Mouse (Mus musculus) ES-CJ7 (cell line): ENCODE results near the gene Tmem97.
"Not testable (repeated sequence)": the region's sequence is repeated elsewhere in the genome, so short reads cannot be mapped to it uniquely, and the experiment has no call there.

ENCODE experiments used
- DNase-seq: peaks from one replicate; pipeline ENCODE4 v3.0.0; 2011; ENCODE audit warnings: low read depth, low spot score

The Tmem97 gene

DNA sequence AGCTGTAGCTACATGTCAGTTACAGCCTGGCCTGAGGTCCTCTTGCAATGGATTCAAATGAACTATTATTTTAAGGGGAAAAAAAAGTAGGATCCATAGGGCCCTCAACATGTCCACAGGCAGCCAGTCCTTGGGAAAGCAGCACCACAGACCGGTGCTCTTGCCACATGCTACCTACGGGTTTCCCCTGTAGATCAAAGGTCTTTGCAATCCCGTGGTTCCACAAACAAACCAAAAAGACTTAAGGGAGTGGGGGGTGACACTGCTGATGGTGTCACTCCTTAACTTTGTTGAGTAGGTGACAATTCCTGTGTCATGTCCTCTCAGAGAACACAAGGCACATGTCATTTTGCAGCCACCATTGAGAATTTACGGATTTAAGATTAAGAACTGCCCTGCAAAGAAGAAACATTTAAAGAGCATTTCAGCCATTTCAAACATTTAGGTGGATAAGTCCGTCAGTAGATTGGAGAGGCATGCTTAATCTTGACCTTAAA lies 1.0 kb downstream of the Tmem97 start:
- no peak for DNase-seq

DNA sequence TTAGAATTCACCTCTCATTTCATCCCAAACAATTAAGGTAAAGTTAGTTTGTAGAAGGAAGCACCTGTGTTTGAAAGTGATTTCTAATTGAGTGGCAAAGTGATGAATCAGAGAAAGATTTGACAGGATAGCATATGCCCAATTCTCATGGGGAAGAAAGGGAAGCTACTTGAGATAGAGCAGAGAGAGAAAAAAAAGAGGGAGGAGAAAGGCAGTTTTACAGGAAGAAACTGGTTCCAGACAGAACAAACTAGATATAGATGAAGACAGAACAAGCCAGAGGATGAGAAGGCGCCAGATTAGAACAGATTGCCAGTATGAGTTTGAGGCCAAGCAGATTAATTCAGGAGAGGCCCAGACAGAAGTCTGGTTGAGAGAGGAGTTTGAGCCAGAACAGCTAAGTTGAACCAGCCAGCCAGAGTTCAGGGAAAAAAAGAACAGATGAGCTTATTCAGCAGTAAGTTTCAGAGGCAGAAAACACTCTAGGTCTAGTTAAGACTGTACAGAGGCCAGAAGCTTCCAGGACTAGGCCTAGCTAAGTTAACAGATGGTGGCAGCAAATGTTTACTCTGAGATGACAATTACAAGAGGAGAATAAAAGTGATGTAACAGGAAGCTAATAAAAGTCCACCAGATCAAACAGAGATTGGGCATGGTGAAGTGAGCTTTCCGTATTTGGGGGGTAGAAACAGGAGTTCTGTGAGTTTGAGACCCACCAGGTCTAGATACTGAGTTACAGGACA lies 2.7 kb downstream of the Tmem97 start:
- DNase-seq = no peak

DNA sequence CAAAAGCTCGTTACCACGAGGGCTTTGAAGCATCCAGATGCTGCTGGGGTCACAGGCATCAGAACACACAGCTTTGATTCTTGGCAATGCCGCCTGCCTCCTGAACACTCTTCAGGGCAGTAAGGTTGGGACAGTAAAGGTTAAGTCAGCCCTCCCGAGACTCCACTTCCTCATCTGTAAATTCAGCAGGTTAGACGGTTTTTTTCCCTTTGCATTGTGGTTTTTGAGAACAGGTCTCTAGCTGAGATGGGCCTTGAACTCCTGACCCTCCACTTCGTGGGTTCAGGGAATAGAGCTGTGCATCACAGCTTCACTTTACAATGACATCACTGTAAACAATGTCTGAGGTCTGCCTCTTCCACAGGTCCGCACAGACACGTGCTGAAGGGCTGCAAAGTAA lies 5.4 kb downstream of the Tmem97 start:
- no peak for DNase-seq

DNA sequence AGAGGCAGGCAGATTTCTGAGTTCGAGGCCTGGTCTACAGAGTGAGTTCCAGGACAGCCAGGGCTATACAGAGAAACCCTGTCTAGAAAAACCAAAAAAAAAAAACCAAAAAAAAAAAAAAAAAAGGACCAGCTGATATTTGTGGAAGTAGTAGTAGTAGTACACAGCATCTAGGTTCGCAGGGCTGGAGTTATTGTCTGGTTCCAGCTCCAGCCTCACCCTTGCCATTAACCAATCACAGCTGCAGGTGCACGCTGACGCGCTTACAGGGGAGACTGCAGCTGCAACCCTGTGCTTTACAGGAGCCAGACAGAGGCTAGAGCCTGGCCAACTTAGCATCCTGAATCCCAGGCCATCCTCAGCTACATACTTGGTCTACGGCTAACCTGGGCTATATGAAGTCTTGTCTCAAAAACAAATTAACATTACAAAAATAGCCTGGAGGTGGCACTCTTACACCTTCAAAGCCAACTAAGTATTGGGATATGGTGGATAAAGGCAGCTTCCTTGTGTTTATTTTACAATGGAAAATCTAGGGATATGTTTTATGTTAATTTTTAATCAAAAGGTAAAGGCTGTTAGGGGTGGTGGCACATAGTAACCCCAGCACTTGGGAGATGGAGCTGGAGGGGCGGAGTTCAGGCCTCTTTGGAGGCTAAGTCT lies 6.0 kb downstream of the Tmem97 start:
- no peak for DNase-seq

DNA sequence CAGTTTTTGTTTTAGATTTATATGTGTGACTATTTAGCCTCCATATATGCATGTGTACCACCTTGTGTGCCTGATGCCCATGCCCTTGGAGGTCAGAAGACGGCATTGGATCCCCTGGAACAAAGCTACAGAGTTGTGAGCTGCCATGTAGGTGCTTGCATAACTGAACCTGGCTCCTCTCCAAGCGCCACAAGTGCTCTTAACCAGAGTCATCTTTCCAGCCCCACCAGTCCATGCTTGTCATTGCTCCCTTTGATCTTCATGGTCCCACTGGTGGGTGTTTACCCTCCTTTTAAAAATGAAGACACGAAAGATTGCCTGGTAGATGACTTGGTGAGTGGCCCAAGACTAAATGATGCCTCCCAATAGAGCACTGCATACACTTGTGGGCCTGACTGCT lies 10.2 kb downstream of the Tmem97 start:
- no peak for DNase-seq

DNA sequence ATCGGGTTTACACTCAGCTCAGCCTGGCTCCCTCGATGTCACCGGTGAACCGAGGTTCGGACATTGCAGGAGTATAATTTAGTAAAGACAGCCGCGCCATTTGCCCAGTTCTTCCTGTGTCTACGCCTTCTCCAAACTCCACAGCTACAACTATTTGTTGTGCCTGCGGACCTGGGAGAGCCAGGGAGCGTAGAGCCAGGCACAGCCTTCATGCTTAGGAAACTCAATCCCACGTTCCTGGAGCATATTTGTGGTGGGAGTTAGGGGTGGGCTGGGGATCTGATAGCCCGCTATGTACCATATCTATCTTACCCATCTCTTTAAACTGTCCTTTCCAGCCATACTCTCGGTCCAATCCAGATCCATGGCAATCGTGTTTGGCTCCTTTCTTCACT lies 13.9 kb downstream of the Tmem97 start:
- no peak for DNase-seq

DNA sequence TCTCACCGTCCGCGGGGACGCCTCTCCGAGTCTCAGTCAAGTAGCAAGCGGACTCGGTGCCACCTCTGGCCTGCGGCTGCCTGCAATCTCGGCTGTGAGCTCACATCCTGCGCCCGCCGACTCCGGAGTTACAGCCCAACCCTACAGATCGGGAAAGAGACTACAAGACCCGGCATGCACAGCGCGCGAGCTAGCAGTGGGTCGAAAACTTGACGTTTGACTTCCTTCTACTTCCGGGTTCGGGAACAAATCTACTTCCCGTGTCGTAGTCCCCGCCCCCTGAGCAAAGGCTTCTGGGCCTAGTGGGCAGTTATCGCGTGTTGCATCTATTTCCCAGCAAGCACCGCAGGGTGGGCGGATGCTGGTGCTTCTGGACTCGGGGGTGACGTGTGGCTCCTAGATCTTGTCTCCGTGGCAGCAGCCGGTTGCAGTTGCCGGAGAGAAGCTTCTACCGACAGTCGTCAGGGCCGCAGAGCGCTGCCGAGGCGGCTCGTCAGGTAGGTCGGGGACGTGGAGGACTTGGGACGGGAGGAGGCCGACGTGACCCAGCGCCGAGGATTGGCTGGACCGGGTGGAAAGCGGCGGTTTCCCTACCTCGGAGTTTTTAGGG lies 14.4 kb downstream of the Tmem97 start, which contains the start of the genes Tnfaip1 and Ift20:
Tnfaip1 (minus strand) TSS at position 253 of the 610 bp plus-strand sequence.
Ift20 (plus strand) TSS at position 282 of the 610 bp plus-strand sequence.
- peak; percentile 100 for DNase-seq

DNA sequence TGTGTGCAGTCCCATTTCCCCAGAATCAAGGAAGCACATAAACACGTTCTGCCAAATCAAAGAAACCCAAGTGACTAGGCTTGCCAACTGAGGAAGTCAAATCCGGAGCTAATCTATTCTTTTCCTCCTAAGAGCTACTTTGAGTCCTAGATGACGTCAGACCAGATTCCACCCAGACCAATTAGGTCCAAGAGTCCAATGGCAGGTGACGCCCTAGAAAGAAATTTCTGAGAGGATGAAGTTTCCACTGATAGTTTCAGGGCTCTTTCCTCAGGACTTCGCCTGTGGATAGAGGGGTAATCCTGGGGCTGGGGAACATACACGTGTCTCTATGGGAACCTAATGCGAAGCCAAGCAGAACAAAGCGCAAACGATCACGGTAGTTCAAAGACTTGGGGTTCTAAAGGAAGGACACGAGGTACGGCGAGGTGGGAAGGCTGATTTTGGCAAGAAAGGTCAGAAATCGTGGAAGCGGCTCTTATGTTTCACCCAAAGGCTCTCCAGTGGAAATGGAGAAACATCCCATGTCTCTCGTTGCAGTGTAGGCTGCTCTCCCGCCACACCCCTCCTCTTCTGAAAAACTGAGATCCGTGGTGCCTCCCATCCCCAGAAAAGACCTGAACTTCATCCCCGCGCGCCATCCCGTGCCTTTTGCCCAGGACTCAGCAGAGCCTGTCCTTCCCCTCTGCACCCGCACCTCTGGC lies 15.0 kb downstream of the Tmem97 start:
- peak; percentile 77 for DNase-seq

DNA sequence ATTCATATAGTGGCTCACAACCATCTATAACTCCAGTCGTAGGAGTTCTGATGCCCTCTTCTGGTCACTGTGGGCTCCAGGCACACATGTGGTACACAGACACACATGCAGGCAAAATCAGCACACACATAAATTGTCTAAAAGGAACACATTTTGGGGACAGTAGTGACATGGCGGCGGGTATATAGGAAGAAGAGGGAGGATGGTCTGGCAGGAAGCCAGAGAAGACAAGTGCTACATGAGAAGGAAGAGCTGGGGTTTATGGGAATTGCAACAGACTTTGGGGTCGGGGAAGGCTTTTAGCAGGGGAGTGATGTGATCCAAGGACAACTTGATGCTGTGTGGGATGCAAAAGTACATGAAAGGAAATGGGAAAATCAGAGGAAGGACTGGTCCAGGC lies 16.1 kb downstream of the Tmem97 start:
- no peak for DNase-seq

DNA sequence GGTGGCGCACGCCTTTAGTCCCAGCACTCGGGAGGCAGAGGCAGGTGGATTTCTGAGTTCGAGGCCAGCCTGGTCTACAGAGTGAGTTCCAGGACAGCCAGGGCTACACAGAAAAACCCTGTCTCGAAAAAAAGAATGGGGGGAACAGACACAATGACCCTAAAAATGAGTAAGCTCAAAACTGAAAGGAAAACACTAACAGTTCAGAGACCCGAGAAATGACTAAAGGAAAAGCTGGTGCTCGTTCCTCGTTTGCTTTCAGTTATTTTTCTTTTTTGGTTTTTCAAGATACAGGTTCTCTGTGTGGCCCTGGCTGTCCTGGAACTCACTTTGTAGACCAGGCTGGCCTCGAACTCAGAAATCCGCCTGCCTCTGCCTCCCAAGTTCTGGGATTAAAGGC lies 19.1 kb downstream of the Tmem97 start:
- not testable (repeated sequence) for DNase-seq

DNA sequence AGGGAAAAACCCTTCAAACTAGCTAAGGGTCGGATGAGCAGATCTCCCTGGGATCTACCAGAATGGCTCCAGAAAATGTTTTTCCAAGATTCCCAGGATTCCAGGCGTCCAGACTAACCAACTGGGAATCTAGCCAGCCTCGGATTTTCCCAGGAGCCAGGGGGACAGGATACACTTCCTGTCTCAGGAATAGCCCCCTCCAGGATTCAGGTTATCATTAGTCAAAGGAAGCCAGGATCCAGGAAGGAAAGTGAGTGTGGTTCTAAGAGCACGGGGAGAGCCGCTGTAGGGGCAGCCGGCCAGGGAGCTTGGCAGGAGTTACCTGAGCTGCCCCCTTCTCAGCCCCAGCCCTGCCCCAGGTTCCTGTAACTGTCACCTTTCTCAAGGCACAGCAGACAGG lies 19.5 kb downstream of the Tmem97 start:
- no peak for DNase-seq

DNA sequence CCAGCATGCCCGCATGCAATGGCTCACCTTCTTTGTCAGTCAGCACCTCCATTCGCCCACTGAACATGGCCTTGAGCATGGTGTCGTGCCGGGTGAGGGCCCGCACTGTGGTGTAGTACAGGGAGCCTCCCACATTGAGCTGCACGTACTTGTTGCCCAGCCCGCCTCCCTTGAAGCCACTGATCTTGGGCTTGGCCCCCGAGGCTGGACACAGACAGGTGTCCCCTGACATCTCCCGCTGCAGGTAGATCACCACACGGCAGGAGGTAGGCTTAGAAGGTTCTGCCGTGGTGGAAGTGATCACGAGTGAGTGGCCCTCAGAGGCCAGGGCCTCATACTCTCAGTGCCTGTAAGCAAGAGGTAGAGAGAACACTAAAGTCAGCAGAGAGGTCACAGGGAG lies 20.6 kb downstream of the Tmem97 start:
- no peak for DNase-seq

DNA sequence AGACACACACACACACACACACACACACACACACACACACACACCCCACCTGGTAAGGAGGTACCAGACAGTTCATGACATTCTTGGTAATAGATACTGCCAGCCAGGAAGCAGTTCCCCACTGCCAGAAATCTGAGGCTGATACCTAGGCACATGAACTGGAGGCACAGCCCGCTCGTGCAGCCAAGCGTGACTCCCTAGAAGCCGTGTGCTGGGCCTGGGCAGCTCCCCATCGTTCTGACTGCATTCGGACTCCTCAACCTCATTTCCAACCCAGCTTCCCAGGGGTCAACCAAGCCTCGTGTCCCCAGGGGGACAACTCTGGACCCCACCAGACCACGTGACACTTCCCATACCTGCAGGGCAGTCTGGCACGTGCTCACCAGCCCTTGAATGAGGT lies 21.9 kb downstream of the Tmem97 start:
- DNase-seq = no peak

DNA sequence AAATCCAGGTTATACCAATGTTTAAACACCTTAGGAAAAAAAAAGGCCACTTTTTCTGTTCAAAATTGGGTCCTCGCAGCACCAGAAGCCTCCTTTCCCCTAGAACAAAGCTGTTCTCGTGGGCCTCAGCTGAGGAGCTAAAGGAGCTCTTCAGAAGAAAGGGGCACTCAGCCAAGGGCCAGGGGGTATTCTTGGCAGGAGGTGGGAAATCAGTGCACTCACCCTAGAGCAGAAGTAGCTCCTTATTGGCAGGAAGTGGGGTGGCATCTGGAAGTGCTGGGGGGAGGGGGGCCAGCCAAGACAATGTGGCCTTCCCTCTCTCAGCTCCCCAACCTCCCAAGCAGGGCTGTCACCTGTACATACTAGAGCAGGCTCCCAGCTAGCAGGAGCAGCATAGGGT lies 25.7 kb downstream of the Tmem97 start:
- DNase-seq = no peak

DNA sequence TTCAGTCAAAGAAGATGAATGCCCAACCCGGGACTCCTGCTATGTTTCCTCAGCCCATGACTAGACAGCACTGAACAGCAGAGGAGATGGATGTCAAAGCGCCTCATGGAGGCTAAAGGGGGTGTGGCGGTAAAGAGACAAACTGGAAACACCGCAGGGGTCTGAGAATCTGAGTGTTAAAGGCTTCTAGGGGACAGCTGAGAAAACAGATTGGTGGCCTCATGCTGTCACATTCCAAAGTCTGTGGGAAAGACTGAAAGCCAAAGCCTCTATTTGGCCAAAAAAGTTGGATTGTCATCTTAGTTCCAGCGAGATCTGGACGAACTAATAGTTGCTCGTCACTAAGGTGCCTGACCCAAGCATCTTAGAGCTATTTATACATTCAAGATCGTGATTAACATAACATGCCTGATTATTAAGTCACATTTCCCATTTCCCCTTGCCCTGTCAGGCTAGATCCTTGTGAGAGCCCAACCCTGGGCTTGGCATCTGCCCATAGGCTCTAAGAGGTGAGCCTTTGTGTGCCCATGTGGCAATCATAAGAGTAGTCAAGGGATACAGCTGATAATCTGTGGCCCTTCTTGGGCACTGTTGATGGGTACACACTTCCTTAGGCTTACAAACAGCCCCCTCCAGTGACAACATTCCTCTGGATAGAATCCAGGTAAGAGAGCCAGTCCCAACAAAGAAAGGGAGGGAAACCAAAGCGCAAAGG lies 27.2 kb downstream of the Tmem97 start:
- no peak for DNase-seq

DNA sequence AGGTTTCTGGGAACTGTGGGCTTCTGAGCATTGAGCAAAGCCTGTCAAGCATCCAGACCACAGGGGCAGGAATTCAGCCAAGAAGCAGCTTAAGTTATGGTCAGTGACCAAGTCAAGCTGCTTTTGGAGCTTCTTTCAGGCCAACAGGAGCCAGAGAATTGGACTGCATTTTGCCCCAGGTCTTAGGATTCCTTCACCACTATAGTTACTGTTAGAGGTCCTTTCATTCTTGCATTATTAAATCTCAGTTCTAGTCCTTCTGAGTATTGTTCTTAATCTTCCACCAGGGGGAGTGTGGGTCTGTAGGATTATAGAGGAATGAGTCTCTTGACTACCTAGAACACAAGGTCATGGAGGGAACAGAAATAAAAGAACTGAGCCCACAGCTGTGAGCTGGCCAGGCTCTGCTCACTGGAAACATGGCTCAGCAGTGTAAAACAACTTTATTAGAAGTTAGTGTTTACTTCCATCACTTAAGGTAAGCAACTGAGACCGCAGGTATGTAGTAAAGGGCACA lies 28.0 kb downstream of the Tmem97 start:
- DNase-seq = peak; percentile 47

DNA sequence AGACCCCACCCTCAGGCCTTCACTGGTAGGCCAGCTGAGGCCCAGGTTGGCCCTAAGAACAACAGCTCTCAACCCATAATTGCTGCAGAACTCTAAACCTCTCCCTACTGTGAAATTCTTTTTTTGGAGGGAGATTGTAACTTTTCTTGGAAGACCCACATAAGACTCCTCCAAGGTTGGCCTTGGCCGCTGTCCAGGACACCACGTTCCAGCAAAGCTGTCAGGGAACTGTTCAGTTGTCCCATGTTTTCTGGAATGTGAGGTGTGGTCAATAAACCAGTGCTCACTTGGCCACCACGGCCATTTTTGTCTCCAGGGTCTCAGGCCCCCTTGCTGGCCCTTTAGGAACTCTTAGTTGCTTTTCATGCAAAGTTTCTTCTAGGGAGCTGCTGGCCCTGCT lies 28.7 kb downstream of the Tmem97 start:
- no peak for DNase-seq

DNA sequence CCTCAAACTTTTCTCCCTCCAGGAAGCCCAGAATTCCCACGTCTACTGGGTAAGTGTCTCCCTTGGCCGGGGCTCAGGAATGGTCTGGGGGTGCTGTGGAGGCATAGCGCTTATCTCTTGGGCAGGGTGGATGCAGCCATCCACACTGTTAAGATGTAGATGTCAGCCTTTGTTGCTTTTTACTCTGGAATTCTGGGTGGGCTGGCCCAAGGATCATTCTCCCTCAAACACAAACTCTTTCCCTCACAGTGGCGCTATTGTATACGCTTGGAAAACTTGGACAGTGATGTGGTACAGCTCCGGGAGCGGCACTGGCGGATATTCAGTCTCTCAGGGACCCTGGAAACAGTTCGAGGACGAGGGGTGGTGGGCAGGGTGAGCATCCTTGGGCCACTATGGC lies 31.6 kb downstream of the Tmem97 start:
- peak; percentile 47 for DNase-seq

DNA sequence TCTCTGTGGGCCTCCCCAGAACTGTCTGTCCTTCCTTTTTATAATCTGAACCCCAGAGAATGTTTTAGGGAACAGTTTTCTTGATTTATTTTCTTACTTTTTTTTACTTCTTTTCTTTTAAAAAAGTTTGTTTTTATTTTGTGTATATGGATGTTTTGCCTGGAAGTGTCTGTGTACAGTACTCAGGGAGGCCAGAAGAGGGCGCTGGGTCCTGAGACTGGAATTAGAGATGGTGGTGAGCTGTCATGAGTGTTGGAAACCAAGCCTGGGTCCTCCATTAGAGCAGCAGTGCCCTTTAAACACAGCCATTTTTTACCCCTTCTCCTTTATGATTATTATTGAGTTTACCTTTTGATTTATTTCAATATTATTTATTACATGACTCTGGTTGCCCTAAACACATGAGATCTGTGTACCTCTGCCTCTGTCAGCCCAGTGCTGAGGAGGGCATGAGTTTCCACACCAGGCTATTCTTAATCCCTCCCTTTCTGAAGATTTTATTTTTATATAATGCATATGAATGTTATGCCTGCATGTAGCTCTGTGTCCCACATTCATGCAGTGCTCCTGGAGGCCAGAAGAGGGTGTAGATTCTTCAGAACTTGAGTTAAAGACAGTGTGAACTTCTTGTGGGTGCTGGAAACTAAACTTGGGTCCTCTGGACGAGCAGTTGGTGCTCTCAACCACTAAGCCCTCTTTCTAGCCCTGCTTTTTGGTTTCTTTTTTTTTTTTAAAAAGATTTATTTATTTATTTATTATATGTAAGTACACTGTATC lies 34.8 kb downstream of the Tmem97 start:
- DNase-seq = peak; percentile 59

DNA sequence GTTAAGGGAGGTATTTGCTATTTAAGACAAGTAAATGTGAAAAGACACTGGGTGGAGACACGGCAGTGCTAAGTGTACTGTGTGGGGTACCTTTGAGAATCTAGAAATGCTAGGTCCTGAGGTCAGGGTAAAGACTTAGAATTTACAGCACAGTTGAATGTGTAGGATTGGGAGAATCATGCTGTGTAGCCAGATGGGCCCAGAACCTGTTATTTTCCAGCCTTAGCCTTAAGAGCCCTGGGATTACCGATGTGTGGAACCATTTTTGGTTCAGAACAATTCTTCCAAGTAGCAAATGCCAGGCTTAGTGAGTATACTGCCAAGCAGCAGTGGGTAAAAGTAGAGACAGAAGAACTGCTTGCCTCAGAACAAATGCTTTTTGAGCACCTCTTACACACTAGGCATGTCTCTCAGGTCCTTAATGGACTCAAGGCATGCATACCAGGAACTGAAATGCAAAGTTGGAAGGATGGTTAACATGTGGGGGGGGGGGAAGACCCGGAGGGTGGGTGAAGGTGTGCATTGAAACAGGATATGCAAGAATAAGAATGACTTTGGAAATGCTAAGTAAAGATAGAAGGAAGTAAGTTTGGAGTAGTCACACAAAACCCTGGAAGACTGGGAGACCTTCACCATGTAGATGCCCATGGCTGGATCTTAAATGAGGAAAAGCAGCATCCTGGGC lies 37.3 kb downstream of the Tmem97 start:
- DNase-seq = peak; percentile 32
